Mouse (Mus musculus) heart, adult 2 months (tissue): Measurements from ENCODE around the gene Map3k21. TPM values are rescaled to one million over a fixed set of nuclear protein-coding genes. Genes with fewer than 3 reads are reported as not detected.

Experiments used
- DNase-seq, 2 experiments: peaks; one replicate each; pipeline ENCODE4 v3.0.0; 2021
- H3K27ac ChIP-seq: fragments of 200-600 bp; 2 replicates; pipeline ENCODE4 v1.8.1; 2022
- H3K27me3 ChIP-seq: fragments of 200-500 bp; 2 replicates; pipeline ENCODE4 v1.6.1; 2012; ENCODE audit warnings: mild to moderate bottlenecking, low read length, inconsistent platforms, mixed read lengths; ENCODE audit not compliant: control insufficient read depth, insufficient read depth
- H3K36me3 ChIP-seq: fragments of 200-500 bp; 2 replicates; pipeline ENCODE4 v1.6.1; 2012; ENCODE audit warnings: low read length, inconsistent platforms; ENCODE audit not compliant: control insufficient read depth, insufficient read depth
- H3K4me1 ChIP-seq: fragments of 200-500 bp; 2 replicates; pipeline ENCODE4 v1.6.1; 2011; ENCODE audit warnings: low read length; ENCODE audit not compliant: control insufficient read depth, insufficient read depth
- H3K4me3 ChIP-seq: fragments of 200-600 bp; 2 replicates; pipeline ENCODE4 v1.8.1; 2022
- H3K79me2 ChIP-seq: fragments of 200-500 bp; replicated peaks from 2 replicates; pipeline ENCODE4 v1.6.1; 2012; ENCODE audit warnings: mild to moderate bottlenecking, inconsistent platforms, low read length, moderate library complexity, mixed read lengths; ENCODE audit not compliant: control insufficient read depth, insufficient read depth
- H3K9ac ChIP-seq: fragments of 200-500 bp; 2 replicates; pipeline ENCODE4 v1.6.1; 2012; ENCODE audit warnings: low read depth, mild to moderate bottlenecking, control low read depth, inconsistent platforms, low read length, mixed read lengths
- CTCF ChIP-seq: fragments of 200-600 bp; IDR thresholded peaks from 2 replicates; pipeline ENCODE4 v1.8.1; 2022; ENCODE audit warnings: antibody characterized with exemption, mild to moderate bottlenecking, moderate library complexity
- EP300 ChIP-seq: fragments of 200-500 bp; IDR thresholded peaks from 2 replicates; pipeline ENCODE4 v1.6.1; 2011; ENCODE audit warnings: low read depth, low read length, control low read depth; ENCODE audit not compliant: insufficient read depth
- POLR2A ChIP-seq: fragments of 200-500 bp; IDR thresholded peaks from 2 replicates; pipeline ENCODE4 v1.6.1; 2011; ENCODE audit warnings: mild to moderate bottlenecking, low read depth, low read length, control low read depth; ENCODE audit not compliant: insufficient read depth
- WGBS: fragments of 180-500 bp; shearing (Covaris S2); methylation state at CpG from one replicate; pipeline ENCODE4 v1.1.7; 2018; 5-methylcytosine and 5-hydroxymethylcytosine counted together
- intact Hi-C: fragments of 180-260 bp; cut with DNase I; formaldehyde crosslinking; loops from one replicate; pipeline ENCODE4 v1.15.1; 2025
- polyA plus RNA-seq: library from polyadenylated mRNA; depleted of rRNA; stranded (reverse); fragments of >200 nt; gene quantifications from 2 replicates; pipeline ENCODE4 v1.2.3, GENCODE M21; 2012
- total RNA-seq, 2 experiments: library from RNA; stranded (reverse); gene quantifications; 2 replicates each; pipeline ENCODE4 v1.2.3; 2021

The Map3k21 gene
- total and polyA plus RNA-seq, 3 experiments: 0.51 to 1.1 (median 0.66) TPM

DNA sequence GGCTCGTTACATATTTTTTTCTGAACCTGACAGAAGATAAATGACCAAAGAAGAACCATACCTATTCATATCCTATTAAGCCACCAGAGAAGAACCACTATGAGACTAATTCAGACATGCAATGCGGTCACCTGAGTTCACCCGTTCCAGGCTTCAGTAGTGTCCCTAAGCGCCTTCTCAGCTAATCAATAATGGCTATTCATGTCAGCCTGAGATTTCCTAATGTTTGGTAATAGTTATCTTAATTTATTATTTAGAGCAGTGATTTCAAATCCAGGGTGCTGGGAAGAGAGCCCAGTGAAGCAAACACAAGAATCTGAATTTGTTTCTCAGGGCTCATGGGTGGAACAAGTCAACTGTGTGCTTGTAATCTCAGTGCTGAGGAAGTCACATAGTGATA, 73.9 kb downstream of the Map3k21 start:
- H3K79me2 ChIP-seq: no peaks in the 10 kb centered on the region
- intact Hi-C loops: no loop called here
- WGBS: 85% methylated on average over 4 of the region's 4 CpGs
- no peaks in the 10 kb centered on the region for H3K4me1 ChIP-seq
- no peak for TF ChIP-seq CTCF
- TF ChIP-seq EP300: no peak
- TF ChIP-seq POLR2A: no peak
- H3K9ac ChIP-seq: no peak overlapping the region
- no peak overlapping the region for H3K27ac ChIP-seq
- no peaks in the 10 kb centered on the region for H3K27me3 ChIP-seq
- no peaks in the 10 kb centered on the region for H3K36me3 ChIP-seq
- no peak for DNase-seq
- H3K4me3 ChIP-seq: no peak overlapping the region

- H3K4me3 ChIP-seq: no peak overlapping the region
- H3K27me3 ChIP-seq: no peaks in the 10 kb centered on the region
- 90% methylated on average over 2 of the region's 2 CpGs for WGBS
- no peaks in the 10 kb centered on the region for H3K79me2 ChIP-seq
- no peak overlapping the region for H3K9ac ChIP-seq
- no peak overlapping the region for H3K27ac ChIP-seq
- intact Hi-C loops: no loop called here
- no peak for DNase-seq
- TF ChIP-seq POLR2A (no peak), CTCF (no peak), EP300 (no peak)
- H3K36me3 ChIP-seq: no peaks in the 10 kb centered on the region
- no peaks in the 10 kb centered on the region for H3K4me1 ChIP-seq
Measured at GRCm38 (mm10) chr8:125985364-125985763, 75.1 kb downstream of the Map3k21 start.

GRCm38 (mm10) chr8:125986999-125987589, 76.8 kb downstream of the Map3k21 start:
- Histone ChIP-seq H3K27me3 (no peaks in the 10 kb centered on the region), H3K79me2 (no peaks in the 10 kb centered on the region), H3K36me3 (no peaks in the 10 kb centered on the region), H3K9ac (no peak overlapping the region), H3K4me1 (no peaks in the 10 kb centered on the region), H3K27ac (no peak overlapping the region), H3K4me3 (no peak overlapping the region)
- WGBS: 54% methylated on average over 6 of the region's 6 CpGs
- intact Hi-C loops: no loop called here
- DNase-seq: no peak
- TF ChIP-seq EP300 (no peak), CTCF (no peak), POLR2A (no peak)

DNA sequence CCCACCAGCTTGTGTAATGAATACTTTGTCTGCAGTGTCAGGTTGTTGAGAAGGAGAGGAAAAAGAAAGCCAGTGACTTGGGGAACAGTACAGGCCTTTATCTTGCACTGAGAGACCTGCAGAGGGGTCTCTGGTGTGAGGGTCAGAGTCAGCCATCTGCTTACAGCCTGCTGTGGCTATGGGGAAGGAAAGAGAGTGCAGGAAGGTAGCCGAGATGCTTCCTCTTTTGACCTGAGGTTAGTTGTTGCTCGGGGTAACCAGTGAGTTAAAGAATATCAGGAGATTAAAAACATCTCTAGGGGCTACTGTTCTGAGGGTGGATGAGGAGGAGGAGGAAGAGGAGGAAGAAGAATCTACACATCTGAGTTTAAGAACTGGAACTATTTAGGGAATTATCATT, 77.7 kb downstream of the Map3k21 start:
- intact Hi-C loops: no loop called here
- Histone ChIP-seq H3K4me3 (no peak overlapping the region), H3K27me3 (no peaks in the 10 kb centered on the region; the same call in 1 of the 2 replicates), H3K79me2 (no peaks in the 10 kb centered on the region), H3K4me1 (no peaks in the 10 kb centered on the region), H3K9ac (no peak overlapping the region), H3K36me3 (no peaks in the 10 kb centered on the region), H3K27ac (no peak overlapping the region)
- TF ChIP-seq POLR2A: no peak
- TF ChIP-seq CTCF: no peak
- TF ChIP-seq EP300: no peak
- WGBS: 38% methylated on average over 2 of the region's 2 CpGs
- no peak for DNase-seq

GRCm38 (mm10) chr8:125993636-125994035, 83.4 kb downstream of the Map3k21 start:
- TF ChIP-seq CTCF (no peak), POLR2A (no peak), EP300 (no peak)
- no peak overlapping the region for H3K4me3 ChIP-seq
- H3K4me1 ChIP-seq: no peaks in the 10 kb centered on the region
- H3K79me2 ChIP-seq: no peaks in the 10 kb centered on the region
- intact Hi-C loops: no loop called here
- H3K36me3 ChIP-seq: no peaks in the 10 kb centered on the region
- no peak overlapping the region for H3K27ac ChIP-seq
- no peak for DNase-seq
- no peak overlapping the region for H3K9ac ChIP-seq
- H3K27me3 ChIP-seq: peaks cover 11% of the 10 kb centered on the region
- WGBS: 60% methylated on average over 9 of the region's 9 CpGs

DNA sequence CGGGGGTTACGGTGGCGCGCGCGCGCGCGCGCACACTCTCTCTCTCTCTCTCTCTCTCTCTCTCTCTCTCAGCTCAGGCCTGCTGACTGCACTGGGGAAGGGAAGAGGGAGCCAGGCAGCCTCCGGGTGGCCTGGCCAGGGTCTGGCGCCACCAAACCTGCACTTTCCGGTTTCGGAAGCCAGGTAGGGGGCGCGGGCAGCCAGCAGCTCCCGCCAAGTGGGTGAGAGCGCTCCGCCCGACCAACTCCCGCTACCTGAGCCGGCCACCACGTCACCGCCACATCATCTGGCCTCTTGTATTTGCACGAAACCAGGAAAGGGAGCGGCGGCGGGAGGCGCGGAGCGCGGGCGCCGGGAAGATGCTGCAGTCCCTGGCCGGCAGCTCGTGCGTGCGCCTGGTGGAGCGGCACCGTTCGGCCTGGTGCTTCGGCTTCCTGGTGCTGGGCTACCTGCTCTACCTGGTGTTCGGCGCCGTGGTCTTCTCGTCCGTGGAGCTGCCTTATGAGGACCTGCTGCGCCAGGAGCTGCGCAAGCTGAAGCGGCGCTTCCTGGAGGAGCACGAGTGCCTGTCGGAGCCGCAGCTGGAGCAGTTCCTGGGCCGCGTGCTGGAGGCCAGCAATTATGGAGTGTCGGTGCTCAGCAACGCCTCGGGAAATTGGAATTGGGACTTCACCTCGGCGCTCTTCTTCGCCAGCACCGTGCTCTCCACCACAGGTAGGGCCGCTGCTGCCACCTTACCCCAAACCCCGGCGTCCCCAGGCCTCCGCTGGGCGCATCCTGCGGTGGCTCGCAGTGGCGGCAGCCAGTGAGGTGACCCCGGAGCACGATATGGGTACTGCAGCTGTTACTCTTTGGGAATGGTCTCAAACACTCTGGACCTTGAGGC, 85.1 kb downstream of the Map3k21 start, which contains the start of gene Kcnk1:
Gene Kcnk1, plus strand, starts transcription at position 70 of the 886 bp plus-strand sequence.
- Histone ChIP-seq H3K27ac (no peak within 1 kb of the TSS), H3K4me3 (no peak within 1 kb of the TSS)
- whole genome bisulfite sequencing: 2% methylated on average over 68 of the region's 73 CpGs

More for the DNA sequence above, 85.1 kb downstream of the Map3k21 start, which contains the start of gene Kcnk1:
- Histone ChIP-seq H3K79me2 (no peaks in the 10 kb centered on the region), H3K36me3 (no peaks in the 10 kb centered on the region), H3K4me1 (no peaks in the 10 kb centered on the region), H3K9ac (no peak within 1 kb of the TSS; the same call in 1 of the 2 replicates), H3K27me3 (peaks cover 11% of the 10 kb centered on the region)
- TF ChIP-seq POLR2A (no peak), CTCF (no peak), EP300 (no peak)
- intact Hi-C loops: no loop called here
- peak in 1 of 2 experiments; percentile 7 for DNase-seq
